Mouse (Mus musculus) heart, embryonic 15.5 days (tissue): Measurements from ENCODE around the gene Selplg. TPM values are rescaled to one million over a fixed set of nuclear protein-coding genes. Genes with fewer than 3 reads are reported as not detected.

Source experiments
- ATAC-seq: fragments of 200-750 bp; cut with Nextera tagmentation; replicated peaks from 2 replicates; pipeline ENCODE4 v1.8.0; 2017; ENCODE audit warnings: low read depth, moderate TSS enrichment; ENCODE audit not compliant: insufficient number of reproducible peaks, insufficient read depth, low FRiP score
- H3K27ac ChIP-seq: fragments of 300-500 bp; sonication (generic); 2 replicates; pipeline ENCODE4 v1.5.1; 2015; ENCODE audit warnings: mild to moderate bottlenecking, inconsistent platforms
- H3K27me3 ChIP-seq: fragments of 300-500 bp; sonication (generic); 2 replicates; pipeline ENCODE4 v1.6.1; 2015; ENCODE audit warnings: inconsistent platforms
- H3K36me3 ChIP-seq: fragments of 300-500 bp; sonication (generic); 2 replicates; pipeline ENCODE4 v1.6.1; 2015; ENCODE audit warnings: mild to moderate bottlenecking, inconsistent platforms
- H3K4me1 ChIP-seq: fragments of 300-500 bp; sonication (generic); replicated peaks from 2 replicates; pipeline ENCODE4 v1.6.1; 2015; ENCODE audit warnings: inconsistent platforms
- H3K4me2 ChIP-seq: fragments of 300-500 bp; sonication (generic); 2 replicates; pipeline ENCODE4 v1.6.1; 2015; ENCODE audit warnings: inconsistent platforms, mild to moderate bottlenecking, moderate library complexity
- H3K4me3 ChIP-seq: fragments of 300-500 bp; sonication (generic); 2 replicates; pipeline ENCODE4 v1.5.1; 2015; ENCODE audit warnings: mild to moderate bottlenecking, inconsistent platforms
- H3K9ac ChIP-seq: fragments of 300-500 bp; sonication (generic); 2 replicates; pipeline ENCODE4 v1.6.1; 2015; ENCODE audit warnings: mild to moderate bottlenecking, inconsistent platforms
- H3K9me3 ChIP-seq: fragments of 300-500 bp; sonication (generic); replicated peaks from 2 replicates; pipeline ENCODE4 v1.6.1; 2016; ENCODE audit warnings: inconsistent platforms
- WGBS: fragments of 180-500 bp; shearing (Covaris S2); methylation state at CpG from one replicate; pipeline ENCODE4 v1.1.7; 2015; ENCODE audit warnings: mixed read lengths; 5-methylcytosine and 5-hydroxymethylcytosine counted together
- polyA plus RNA-seq: library from polyadenylated mRNA; unstranded; fragments of >200 nt; fragmentation: Nextera tagmentation; extraction: Ambion mirVana; gene quantifications from 2 replicates; pipeline ENCODE4 v1.2.1, GENCODE M21; 2015

Gene Selplg
- polyA plus RNA-seq, 1 experiment from 2014 or later: 2.7 TPM

GRCm38 (mm10) chr5:113805301-113805700 is 27.1 kb downstream of the Selplg start:
- Histone ChIP-seq H3K9ac (no peak overlapping the region), H3K4me3 (no peak overlapping the region), H3K9me3 (no peaks in the 10 kb centered on the region), H3K36me3 (no peaks in the 10 kb centered on the region), H3K27ac (no peak overlapping the region), H3K27me3 (peaks cover 4% of the 10 kb centered on the region; the same call in 1 of the 2 replicates), H3K4me2 (no peak overlapping the region), H3K4me1 (peaks cover 15% of the 10 kb centered on the region)
- 81% methylated on average over 9 of the region's 9 CpGs for WGBS
- no peak for ATAC-seq

GRCm38 (mm10) chr5:113804395-113804966 is 28.0 kb downstream of the Selplg start:
- Histone ChIP-seq H3K4me1 (peaks cover 21% of the 10 kb centered on the region), H3K9me3 (no peaks in the 10 kb centered on the region), H3K4me2 (no peak overlapping the region), H3K27ac (no peak overlapping the region), H3K36me3 (no peaks in the 10 kb centered on the region), H3K9ac (no peak overlapping the region), H3K4me3 (no peak overlapping the region), H3K27me3 (peaks cover 5% of the 10 kb centered on the region)
- no peak for ATAC-seq
- 59% methylated on average over 7 of the region's 7 CpGs for WGBS

- H3K4me3 ChIP-seq: peak within 1 kb of the TSS; percentile 38
- peak within 1 kb of the TSS; percentile 39; the same call in 1 of the 2 replicates for H3K9ac ChIP-seq
- H3K36me3 ChIP-seq: no peaks in the 10 kb centered on the region
- peaks cover 22% of the 10 kb centered on the region for H3K4me1 ChIP-seq
- ATAC-seq: peak; percentile 75
- no peaks in the 10 kb centered on the region for H3K9me3 ChIP-seq
- peak within 1 kb of the TSS; percentile 49 for H3K4me2 ChIP-seq
- H3K27me3 ChIP-seq: peaks cover 22% of the 10 kb centered on the region
- H3K27ac ChIP-seq: peak within 1 kb of the TSS; percentile 59
- 1% methylated on average over 11 of the region's 11 CpGs for WGBS
Observed at GRCm38 (mm10) chr5:113800280-113800679, 32.2 kb downstream of the Selplg start, which contains the start of gene Tmem119. Gene Tmem119, minus strand, starts transcription at chr5:113800516.

GRCm38 (mm10) chr5:113799691-113800090 is 32.8 kb downstream of the Selplg start:
- ATAC-seq: no peak
- 39% methylated on average over 5 of the region's 5 CpGs for WGBS

GRCm38 (mm10) chr5:113798525-113798924 is 33.9 kb downstream of the Selplg start:
- no peak for ATAC-seq

More at GRCm38 (mm10) chr5:113799691-113800090, 32.8 kb downstream of the Selplg start:
- no peaks in the 10 kb centered on the region for H3K36me3 ChIP-seq
- H3K4me2 ChIP-seq: peak overlapping the region; percentile 49
- no peaks in the 10 kb centered on the region for H3K9me3 ChIP-seq
- H3K4me3 ChIP-seq: peak overlapping the region; percentile 38
- peaks cover 22% of the 10 kb centered on the region for H3K4me1 ChIP-seq
- peaks cover 22% of the 10 kb centered on the region for H3K27me3 ChIP-seq
- H3K9ac ChIP-seq: peak overlapping the region; percentile 39; the same call in 1 of the 2 replicates
- peak overlapping the region; percentile 59 for H3K27ac ChIP-seq

GRCm38 (mm10) chr5:113797149-113797882 is 35.1 kb downstream of the Selplg start:
- H3K27ac ChIP-seq: peak overlapping the region; percentile 3; the same call in 1 of the 2 replicates
- no peak overlapping the region for H3K9ac ChIP-seq
- H3K27me3 ChIP-seq: peaks cover 22% of the 10 kb centered on the region
- H3K9me3 ChIP-seq: no peaks in the 10 kb centered on the region
- H3K4me2 ChIP-seq: peak overlapping the region; percentile 21
- H3K36me3 ChIP-seq: no peaks in the 10 kb centered on the region
- ATAC-seq: no peak
- 19% methylated on average over 19 of the region's 19 CpGs for WGBS
- 0 out of 2 replicates have a peak overlapping the region, but pooled peaks have one; percentile 10 for H3K4me3 ChIP-seq
- peaks cover 22% of the 10 kb centered on the region for H3K4me1 ChIP-seq

More at GRCm38 (mm10) chr5:113798525-113798924, 33.9 kb downstream of the Selplg start:
- Histone ChIP-seq H3K4me2 (peak overlapping the region; percentile 49; the same call in 1 of the 2 replicates), H3K4me1 (peaks cover 22% of the 10 kb centered on the region), H3K4me3 (no peak overlapping the region), H3K36me3 (no peaks in the 10 kb centered on the region), H3K27ac (no peak overlapping the region), H3K9me3 (no peaks in the 10 kb centered on the region), H3K27me3 (peaks cover 22% of the 10 kb centered on the region), H3K9ac (no peak overlapping the region)
- 62% methylated on average over 9 of the region's 9 CpGs for WGBS

- ATAC-seq: no peak
- 8% methylated on average over 13 of the region's 13 CpGs for WGBS
- peaks cover 22% of the 10 kb centered on the region for H3K27me3 ChIP-seq
- 0 out of 2 replicates have a peak overlapping the region, but pooled peaks have one; percentile 10 for H3K4me3 ChIP-seq
- peaks cover 24% of the 10 kb centered on the region for H3K4me1 ChIP-seq
- H3K4me2 ChIP-seq: peak overlapping the region; percentile 21
- H3K9me3 ChIP-seq: no peaks in the 10 kb centered on the region
- no peak overlapping the region for H3K9ac ChIP-seq
- H3K36me3 ChIP-seq: no peaks in the 10 kb centered on the region
- H3K27ac ChIP-seq: peak overlapping the region; percentile 48
Observed at GRCm38 (mm10) chr5:113796401-113797148, 35.9 kb downstream of the Selplg start.

- no peaks in the 10 kb centered on the region for H3K36me3 ChIP-seq
- 68% methylated on average over 16 of the region's 16 CpGs for WGBS
- H3K27ac ChIP-seq: no peak overlapping the region
- no peaks in the 10 kb centered on the region for H3K9me3 ChIP-seq
- H3K4me1 ChIP-seq: peaks cover 29% of the 10 kb centered on the region
- ATAC-seq: no peak
- no peak overlapping the region for H3K4me3 ChIP-seq
- no peaks in the 10 kb centered on the region for H3K27me3 ChIP-seq
- no peak overlapping the region for H3K4me2 ChIP-seq
- no peak overlapping the region for H3K9ac ChIP-seq
Observed at GRCm38 (mm10) chr5:113791197-113792095, 41.0 kb downstream of the Selplg start.

- 53% methylated on average over 11 of the region's 11 CpGs for WGBS
- H3K4me2 ChIP-seq: no peak overlapping the region
- no peak overlapping the region for H3K4me3 ChIP-seq
- no peak for ATAC-seq
- H3K4me1 ChIP-seq: peaks cover 24% of the 10 kb centered on the region
- H3K27me3 ChIP-seq: no peaks in the 10 kb centered on the region
- no peaks in the 10 kb centered on the region for H3K9me3 ChIP-seq
- no peak overlapping the region for H3K9ac ChIP-seq
- H3K27ac ChIP-seq: no peak overlapping the region; the same call in 1 of the 2 replicates
- H3K36me3 ChIP-seq: no peaks in the 10 kb centered on the region
Observed at GRCm38 (mm10) chr5:113790453-113791196, 41.8 kb downstream of the Selplg start.
